Mouse (Mus musculus) embryonic facial prominence, embryonic 13.5 days (tissue): ENCODE data around the gene Atp6v0a1. TPM values are rescaled to one million over a fixed set of nuclear protein-coding genes. Genes with fewer than 3 reads are reported as not detected.

Experiments
- ATAC-seq: fragments of 200-750 bp; cut with Nextera tagmentation; 2 replicates; pipeline ENCODE4 v1.8.0; 2017; ENCODE audit warnings: low read depth; ENCODE audit not compliant: insufficient number of reproducible peaks, insufficient read depth, low FRiP score, low TSS enrichment
- H3K27ac ChIP-seq: fragments of 300-500 bp; sonication (generic); 2 replicates; pipeline ENCODE4 v1.5.1; 2015; ENCODE audit warnings: moderate library complexity, mild to moderate bottlenecking, inconsistent platforms
- H3K27me3 ChIP-seq: fragments of 300-500 bp; sonication (generic); 2 replicates; pipeline ENCODE4 v1.6.1; 2015; ENCODE audit warnings: mild to moderate bottlenecking, inconsistent platforms
- H3K36me3 ChIP-seq: fragments of 300-500 bp; sonication (generic); 2 replicates; pipeline ENCODE4 v1.6.1; 2015; ENCODE audit warnings: mild to moderate bottlenecking, inconsistent platforms
- H3K4me1 ChIP-seq: fragments of 300-500 bp; sonication (generic); 2 replicates; pipeline ENCODE4 v1.6.1; 2015; ENCODE audit warnings: inconsistent platforms
- H3K4me2 ChIP-seq: fragments of 300-500 bp; sonication (generic); 2 replicates; pipeline ENCODE4 v1.6.1; 2015; ENCODE audit warnings: moderate library complexity, mild to moderate bottlenecking, inconsistent platforms
- H3K4me3 ChIP-seq: fragments of 300-500 bp; sonication (generic); 2 replicates; pipeline ENCODE4 v1.5.1; 2015; ENCODE audit warnings: mild to moderate bottlenecking, inconsistent platforms
- H3K9ac ChIP-seq: fragments of 300-500 bp; sonication (generic); 2 replicates; pipeline ENCODE4 v1.6.1; 2015; ENCODE audit warnings: mild to moderate bottlenecking, inconsistent platforms
- H3K9me3 ChIP-seq: fragments of 300-500 bp; sonication (generic); 2 replicates; pipeline ENCODE4 v1.6.1; 2016; ENCODE audit warnings: inconsistent platforms
- WGBS: fragments of 180-500 bp; shearing (Covaris S2); methylation state at CpG from one replicate; pipeline ENCODE4 v1.1.7; 2015; ENCODE audit warnings: mixed read lengths; 5-methylcytosine and 5-hydroxymethylcytosine counted together
- polyA plus RNA-seq: library from polyadenylated mRNA; unstranded; fragments of >200 nt; fragmentation: Nextera tagmentation; extraction: Ambion mirVana; gene quantifications from 2 replicates; pipeline ENCODE4 v1.2.1, GENCODE M21; 2015

Gene Atp6v0a1
- 33.2 and 38.8 TPM in 2 replicates for polyA plus RNA-seq

- Histone ChIP-seq H3K4me3 (peak within 1 kb of the TSS; percentile 72), H3K27me3 (peaks cover 9% of the 10 kb centered on the region; the same call in 1 of the 2 replicates), H3K9ac (peak within 1 kb of the TSS; percentile 79), H3K4me1 (peaks cover 11% of the 10 kb centered on the region), H3K27ac (peak within 1 kb of the TSS; percentile 83), H3K4me2 (peak within 1 kb of the TSS; percentile 80), H3K9me3 (no peaks in the 10 kb centered on the region), H3K36me3 (peaks cover 15% of the 10 kb centered on the region)
- under 1% methylated on average over 44 of the region's 44 CpGs for WGBS
- peak; percentile 99 for ATAC-seq
Measured at GRCm38 (mm10) chr11:101009046-101009887, at the start of gene Atp6v0a1. TSS of gene Atp6v0a1 (plus strand) at chr11:101009452.

DNA sequence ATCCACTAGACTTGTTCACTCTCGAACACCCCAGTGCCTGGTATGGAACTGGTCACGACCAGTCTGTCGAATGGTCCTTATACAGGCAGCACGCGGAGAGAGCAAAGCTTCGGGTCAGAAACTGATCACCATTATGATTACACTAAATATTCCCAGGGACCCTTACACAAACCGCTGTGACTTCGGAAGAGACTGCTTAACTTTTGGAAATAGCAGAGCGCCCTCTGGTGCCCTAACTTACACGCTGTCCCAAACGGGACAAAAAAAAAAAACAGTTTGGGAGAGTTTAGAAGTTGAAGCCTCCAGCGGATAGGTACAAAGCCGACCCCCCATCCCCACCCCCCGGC, 49.8 kb upstream of the Atp6v0a1 start:
- H3K4me3 ChIP-seq: peak overlapping the region; percentile 27
- no peak for ATAC-seq
- peaks cover 26% of the 10 kb centered on the region for H3K36me3 ChIP-seq
- 6% methylated on average over 14 of the region's 14 CpGs for WGBS
- peaks cover 32% of the 10 kb centered on the region for H3K27me3 ChIP-seq
- H3K9ac ChIP-seq: no peak overlapping the region
- peaks cover 46% of the 10 kb centered on the region for H3K4me1 ChIP-seq
- H3K4me2 ChIP-seq: peak overlapping the region; percentile 51
- no peak overlapping the region for H3K27ac ChIP-seq
- no peaks in the 10 kb centered on the region for H3K9me3 ChIP-seq

DNA sequence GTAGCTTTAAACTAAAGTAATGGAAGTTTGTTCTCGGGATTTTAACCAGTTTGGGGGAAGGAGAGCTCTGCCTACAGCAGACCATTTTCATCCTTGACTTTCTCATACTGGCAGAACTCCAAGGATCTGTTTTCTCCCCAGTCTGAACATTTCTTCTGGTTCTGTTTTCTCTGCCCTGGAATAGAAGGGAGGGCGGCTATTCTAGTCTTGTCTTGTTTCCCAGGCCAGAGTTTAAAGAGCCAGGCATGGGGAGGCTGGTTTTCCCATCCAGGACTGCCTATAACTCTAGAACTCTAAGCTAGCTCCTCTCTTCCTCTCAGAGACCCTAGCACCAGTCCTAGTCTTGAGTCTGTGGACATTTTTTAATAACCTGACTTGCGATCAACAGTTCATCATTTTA, 49.4 kb upstream of the Atp6v0a1 start:
- 32% methylated on average over 3 of the region's 3 CpGs for WGBS

GRCm38 (mm10) chr11:100960540-100960939, 48.7 kb upstream of the Atp6v0a1 start:
- H3K4me2 ChIP-seq: 0 out of 2 replicates have a peak overlapping the region, but pooled peaks have one; percentile 7
- peaks cover 36% of the 10 kb centered on the region for H3K27me3 ChIP-seq
- H3K9me3 ChIP-seq: no peaks in the 10 kb centered on the region
- peaks cover 56% of the 10 kb centered on the region for H3K4me1 ChIP-seq
- no peak overlapping the region for H3K9ac ChIP-seq
- no peak for ATAC-seq
- H3K27ac ChIP-seq: no peak overlapping the region
- no peak overlapping the region for H3K4me3 ChIP-seq
- peaks cover 25% of the 10 kb centered on the region for H3K36me3 ChIP-seq
- 10% methylated on average over 6 of the region's 6 CpGs for WGBS

More for the DNA sequence above, 49.4 kb upstream of the Atp6v0a1 start:
- no peak overlapping the region for H3K9ac ChIP-seq
- H3K9me3 ChIP-seq: no peaks in the 10 kb centered on the region
- H3K27ac ChIP-seq: no peak overlapping the region
- peaks cover 32% of the 10 kb centered on the region for H3K27me3 ChIP-seq
- peak overlapping the region; percentile 11; the same call in 1 of the 2 replicates for H3K4me3 ChIP-seq
- H3K36me3 ChIP-seq: peaks cover 26% of the 10 kb centered on the region
- no peak for ATAC-seq
- H3K4me2 ChIP-seq: peak overlapping the region; percentile 51
- H3K4me1 ChIP-seq: peaks cover 50% of the 10 kb centered on the region

DNA sequence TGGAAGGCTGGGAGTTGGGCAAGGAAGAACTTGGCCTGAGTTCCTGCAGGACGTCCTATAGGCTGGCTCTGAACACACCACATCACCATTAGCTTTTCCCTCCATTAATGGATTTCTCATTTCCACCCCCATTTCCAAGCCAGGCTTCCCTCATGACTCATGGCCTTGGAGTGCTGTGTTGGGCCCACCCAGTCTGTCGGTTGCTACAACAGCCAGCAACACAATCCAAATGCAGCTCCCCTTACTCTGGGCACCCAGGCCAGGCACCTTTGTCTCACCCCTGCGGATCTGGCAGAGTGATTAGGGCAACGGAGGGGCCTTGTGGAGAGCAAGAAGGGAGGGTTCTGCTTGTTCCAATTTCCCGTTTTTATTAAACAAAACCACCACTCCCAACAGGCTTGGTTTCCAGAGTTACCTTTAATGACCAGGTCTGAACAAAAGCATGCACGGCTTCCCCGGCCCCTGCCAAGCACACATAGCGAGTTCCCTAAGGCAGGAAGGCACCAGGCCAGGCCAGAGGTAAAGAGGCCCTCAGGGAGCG, 46.8 kb upstream of the Atp6v0a1 start:
- H3K4me2 ChIP-seq: no peak overlapping the region
- H3K36me3 ChIP-seq: peaks cover 17% of the 10 kb centered on the region

GRCm38 (mm10) chr11:100963647-100964046, 45.6 kb upstream of the Atp6v0a1 start:
- Histone ChIP-seq H3K4me1 (peaks cover 77% of the 10 kb centered on the region), H3K27me3 (peaks cover 41% of the 10 kb centered on the region), H3K9ac (no peak overlapping the region; the same call in 1 of the 2 replicates), H3K27ac (peak overlapping the region; percentile 55), H3K9me3 (no peaks in the 10 kb centered on the region), H3K4me3 (no peak overlapping the region), H3K4me2 (0 out of 2 replicates have a peak overlapping the region, but pooled peaks have one; percentile 3), H3K36me3 (peaks cover 5% of the 10 kb centered on the region)
- WGBS: 79% methylated on average over 9 of the region's 9 CpGs
- no peak for ATAC-seq

More for the DNA sequence above, 46.8 kb upstream of the Atp6v0a1 start:
- Histone ChIP-seq H3K27ac (no peak overlapping the region), H3K9me3 (no peaks in the 10 kb centered on the region), H3K9ac (no peak overlapping the region), H3K4me3 (no peak overlapping the region), H3K4me1 (peaks cover 69% of the 10 kb centered on the region), H3K27me3 (peaks cover 41% of the 10 kb centered on the region)
- 59% methylated on average over 9 of the region's 9 CpGs for WGBS
- no peak for ATAC-seq

DNA sequence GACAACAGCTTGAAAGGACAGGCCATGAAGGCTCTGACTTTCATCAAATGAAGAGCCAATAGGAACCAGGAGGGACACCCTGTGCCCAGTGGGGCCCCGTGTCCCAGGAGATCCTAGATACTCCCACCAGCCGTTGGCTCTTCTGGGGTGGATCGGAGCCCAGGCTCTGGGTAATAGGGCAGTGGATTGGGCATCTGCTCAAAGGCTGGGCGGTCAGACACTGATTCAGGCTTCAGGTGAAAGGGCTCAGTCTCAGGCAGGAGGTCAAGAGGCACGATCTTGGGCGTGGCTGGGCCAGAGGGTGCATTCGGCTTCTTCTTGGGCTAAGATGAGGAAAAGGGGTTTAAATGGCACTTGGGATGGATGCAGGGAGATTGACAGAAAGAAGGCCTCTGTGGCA, 45.1 kb upstream of the Atp6v0a1 start:
- H3K4me2 ChIP-seq: peak overlapping the region; percentile 2; the same call in 1 of the 2 replicates
- H3K4me1 ChIP-seq: peaks cover 77% of the 10 kb centered on the region
- no peak for ATAC-seq
- WGBS: 79% methylated on average over 7 of the region's 7 CpGs
- peaks cover 41% of the 10 kb centered on the region for H3K27me3 ChIP-seq
- no peaks in the 10 kb centered on the region for H3K36me3 ChIP-seq
- H3K4me3 ChIP-seq: no peak overlapping the region
- no peaks in the 10 kb centered on the region for H3K9me3 ChIP-seq
- H3K9ac ChIP-seq: no peak overlapping the region; the same call in 1 of the 2 replicates
- peak overlapping the region; percentile 55; the same call in 1 of the 2 replicates for H3K27ac ChIP-seq

GRCm38 (mm10) chr11:100964901-100965542, 44.2 kb upstream of the Atp6v0a1 start:
- Histone ChIP-seq H3K4me3 (no peak overlapping the region), H3K4me1 (peaks cover 70% of the 10 kb centered on the region), H3K9me3 (no peaks in the 10 kb centered on the region), H3K27me3 (peaks cover 47% of the 10 kb centered on the region), H3K4me2 (peak overlapping the region; percentile 2; the same call in 1 of the 2 replicates), H3K27ac (peak overlapping the region; percentile 51; the same call in 1 of the 2 replicates), H3K9ac (no peak overlapping the region), H3K36me3 (no peaks in the 10 kb centered on the region)
- WGBS: 82% methylated on average over 6 of the region's 6 CpGs
- ATAC-seq: no peak

DNA sequence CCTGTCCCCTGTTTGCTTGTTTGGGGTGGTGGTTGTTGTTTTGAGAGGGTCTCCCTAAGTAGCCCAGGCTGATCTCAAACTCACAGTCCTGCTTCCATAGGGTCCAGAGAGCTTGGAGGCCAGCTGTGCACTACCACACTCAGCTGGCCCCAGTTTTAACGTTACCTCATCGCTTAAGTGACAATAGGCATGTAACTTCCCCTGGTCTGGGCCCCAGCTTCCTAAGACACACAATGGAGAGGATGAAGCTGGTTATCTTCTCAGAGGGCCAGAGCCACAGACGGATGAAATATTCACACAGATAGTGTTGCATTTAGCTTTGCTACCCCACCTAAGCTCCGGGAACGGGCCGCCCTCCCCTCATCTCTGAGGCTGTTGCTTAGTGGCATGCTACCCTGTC, 43.5 kb upstream of the Atp6v0a1 start:
- no peak overlapping the region for H3K4me2 ChIP-seq
- 70% methylated on average over 6 of the region's 6 CpGs for whole genome bisulfite sequencing
- H3K36me3 ChIP-seq: no peaks in the 10 kb centered on the region
- H3K9ac ChIP-seq: no peak overlapping the region
- peaks cover 49% of the 10 kb centered on the region for H3K27me3 ChIP-seq
- H3K4me3 ChIP-seq: no peak overlapping the region
- no peak for ATAC-seq
- peaks cover 69% of the 10 kb centered on the region for H3K4me1 ChIP-seq
- no peak overlapping the region for H3K27ac ChIP-seq
- no peaks in the 10 kb centered on the region for H3K9me3 ChIP-seq

DNA sequence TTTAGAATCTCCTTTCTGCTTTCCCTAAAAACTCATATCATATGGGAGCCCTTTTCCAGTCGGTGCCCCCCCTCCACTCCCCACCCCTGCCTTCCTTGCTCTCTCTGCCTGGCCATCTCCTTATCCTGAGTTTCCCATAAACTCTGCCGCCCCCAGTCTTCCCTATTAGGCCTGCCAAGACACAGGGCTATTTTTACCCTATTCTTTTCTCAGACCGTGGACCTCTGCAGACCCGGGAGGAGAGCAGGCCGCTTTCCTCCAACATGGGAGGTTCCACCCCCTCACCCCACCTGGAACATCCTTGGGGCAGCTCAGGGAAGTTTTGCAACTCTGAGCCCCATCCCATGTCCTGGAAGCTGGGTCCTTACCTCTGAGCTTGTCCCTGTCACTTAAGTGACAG, 41.9 kb upstream of the Atp6v0a1 start:
- Histone ChIP-seq H3K4me2 (peak overlapping the region; percentile 88; the same call in 1 of the 2 replicates), H3K4me1 (peaks cover 72% of the 10 kb centered on the region), H3K9me3 (no peaks in the 10 kb centered on the region), H3K27me3 (peaks cover 63% of the 10 kb centered on the region), H3K9ac (no peak overlapping the region), H3K27ac (no peak overlapping the region), H3K4me3 (peak overlapping the region; percentile 76; the same call in 1 of the 2 replicates), H3K36me3 (no peaks in the 10 kb centered on the region)
- no peak for ATAC-seq
- WGBS: 55% methylated on average over 5 of the region's 5 CpGs

- Histone ChIP-seq H3K27ac (no peak overlapping the region), H3K4me1 (peaks cover 67% of the 10 kb centered on the region), H3K27me3 (peaks cover 67% of the 10 kb centered on the region), H3K9me3 (no peaks in the 10 kb centered on the region), H3K9ac (no peak overlapping the region; the same call in 1 of the 2 replicates), H3K36me3 (no peaks in the 10 kb centered on the region), H3K4me3 (peak overlapping the region; percentile 76), H3K4me2 (peak overlapping the region; percentile 88)
- 87% methylated on average over 5 of the region's 5 CpGs for WGBS
- ATAC-seq: no peak
Measured at GRCm38 (mm10) chr11:100967881-100968420, 41.3 kb upstream of the Atp6v0a1 start.
